Mouse (Mus musculus) midbrain, embryonic 15.5 days (tissue): ENCODE results near the gene Bcl7c. TPM values are rescaled to one million over a fixed set of nuclear protein-coding genes. Genes with fewer than 3 reads are reported as not detected.
A peak's percentile ranks its signal among the peaks of the same experiment; 100 is the strongest.

Experiments
- ATAC-seq: fragments of 200-750 bp; cut with Nextera tagmentation; replicated peaks from 2 replicates; pipeline ENCODE4 v1.8.0; 2017; ENCODE audit warnings: moderate TSS enrichment
- H3K27ac ChIP-seq: fragments of 300-500 bp; sonication (generic); 2 replicates; pipeline ENCODE4 v1.5.1; 2015; ENCODE audit warnings: mild to moderate bottlenecking, inconsistent platforms
- H3K27me3 ChIP-seq: fragments of 300-500 bp; sonication (generic); replicated peaks from 2 replicates; pipeline ENCODE4 v1.6.1; 2015; ENCODE audit warnings: inconsistent platforms
- H3K36me3 ChIP-seq: fragments of 300-500 bp; sonication (generic); replicated peaks from 2 replicates; pipeline ENCODE4 v1.6.1; 2015; ENCODE audit warnings: inconsistent platforms
- H3K4me1 ChIP-seq: fragments of 300-500 bp; sonication (generic); 2 replicates; pipeline ENCODE4 v1.6.1; 2015; ENCODE audit warnings: inconsistent platforms
- H3K4me2 ChIP-seq: fragments of 300-500 bp; sonication (generic); 2 replicates; pipeline ENCODE4 v1.6.1; 2015; ENCODE audit warnings: inconsistent platforms, mild to moderate bottlenecking, moderate library complexity
- H3K4me3 ChIP-seq: fragments of 300-500 bp; sonication (generic); 2 replicates; pipeline ENCODE4 v1.5.1; 2015; ENCODE audit warnings: mild to moderate bottlenecking, inconsistent platforms
- H3K9ac ChIP-seq: fragments of 300-500 bp; sonication (generic); 2 replicates; pipeline ENCODE4 v1.6.1; 2015; ENCODE audit warnings: mild to moderate bottlenecking, inconsistent platforms
- H3K9me3 ChIP-seq: fragments of 300-500 bp; sonication (generic); 2 replicates; pipeline ENCODE4 v1.6.1; 2016; ENCODE audit warnings: inconsistent platforms
- WGBS: fragments of 180-500 bp; shearing (Covaris S2); methylation state at CpG from one replicate; pipeline ENCODE4 v1.1.7; 2015; ENCODE audit warnings: mixed read lengths; 5-methylcytosine and 5-hydroxymethylcytosine counted together
- polyA plus RNA-seq: library from polyadenylated mRNA; unstranded; fragments of >200 nt; fragmentation: Nextera tagmentation; extraction: Ambion mirVana; gene quantifications from 2 replicates; pipeline ENCODE4 v1.2.1, GENCODE M21; 2015

Bcl7c gene
- polyA plus RNA-seq, 1 experiment from 2014 or later: 52.9 TPM

DNA sequence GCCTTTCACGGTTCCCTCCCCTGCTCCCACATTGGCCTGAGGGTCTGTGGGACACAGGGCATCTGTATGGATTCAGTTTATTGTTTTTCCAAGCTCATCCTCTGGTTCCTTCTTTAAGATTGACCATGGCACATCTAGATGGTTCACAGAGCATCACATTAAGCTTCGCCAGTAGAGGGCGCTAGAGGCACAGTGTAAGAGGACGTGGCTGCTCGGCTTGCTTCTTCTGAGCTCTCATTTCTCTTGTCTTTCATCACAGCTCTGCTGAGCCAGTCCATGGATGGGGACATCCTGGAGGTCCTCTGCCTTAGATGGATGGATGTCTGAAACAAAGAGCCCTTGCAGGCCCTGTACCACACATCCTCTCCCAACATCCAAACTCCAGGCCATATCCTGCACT is 33.8 kb downstream of the Bcl7c start:
- Histone ChIP-seq H3K9me3 (no peaks in the 10 kb centered on the region), H3K27me3 (no peaks in the 10 kb centered on the region), H3K4me1 (peaks cover 6% of the 10 kb centered on the region; the same call in 1 of the 2 replicates), H3K27ac (peak overlapping the region; percentile 66), H3K4me3 (no peak overlapping the region), H3K36me3 (no peaks in the 10 kb centered on the region; the same call in 1 of the 2 replicates), H3K4me2 (no peak overlapping the region), H3K9ac (peak overlapping the region; percentile 2; the same call in 1 of the 2 replicates)
- WGBS: 3% methylated on average over 5 of the region's 5 CpGs
- ATAC-seq: peak; percentile 63; the same call in 1 of the 2 replicates

GRCm38 (mm10) chr7:127672776-127673175 is 36.0 kb downstream of the Bcl7c start:
- ATAC-seq: no peak
- H3K9me3 ChIP-seq: no peaks in the 10 kb centered on the region
- H3K4me1 ChIP-seq: peaks cover 6% of the 10 kb centered on the region; the same call in 1 of the 2 replicates
- H3K9ac ChIP-seq: no peak overlapping the region
- peaks cover 4% of the 10 kb centered on the region; the same call in 1 of the 2 replicates for H3K36me3 ChIP-seq
- WGBS: 75% methylated on average over 4 of the region's 4 CpGs
- H3K27me3 ChIP-seq: no peaks in the 10 kb centered on the region
- H3K4me2 ChIP-seq: no peak overlapping the region
- H3K27ac ChIP-seq: no peak overlapping the region
- H3K4me3 ChIP-seq: no peak overlapping the region

- Histone ChIP-seq H3K4me3 (no peak overlapping the region), H3K36me3 (peaks cover 4% of the 10 kb centered on the region; the same call in 1 of the 2 replicates), H3K9me3 (no peaks in the 10 kb centered on the region), H3K4me1 (peaks cover 6% of the 10 kb centered on the region; the same call in 1 of the 2 replicates), H3K27me3 (no peaks in the 10 kb centered on the region), H3K27ac (no peak overlapping the region), H3K9ac (no peak overlapping the region), H3K4me2 (no peak overlapping the region)
- ATAC-seq: no peak
- 86% methylated on average over 11 of the region's 11 CpGs for WGBS
Observed at GRCm38 (mm10) chr7:127671880-127672774, 36.6 kb downstream of the Bcl7c start.

DNA sequence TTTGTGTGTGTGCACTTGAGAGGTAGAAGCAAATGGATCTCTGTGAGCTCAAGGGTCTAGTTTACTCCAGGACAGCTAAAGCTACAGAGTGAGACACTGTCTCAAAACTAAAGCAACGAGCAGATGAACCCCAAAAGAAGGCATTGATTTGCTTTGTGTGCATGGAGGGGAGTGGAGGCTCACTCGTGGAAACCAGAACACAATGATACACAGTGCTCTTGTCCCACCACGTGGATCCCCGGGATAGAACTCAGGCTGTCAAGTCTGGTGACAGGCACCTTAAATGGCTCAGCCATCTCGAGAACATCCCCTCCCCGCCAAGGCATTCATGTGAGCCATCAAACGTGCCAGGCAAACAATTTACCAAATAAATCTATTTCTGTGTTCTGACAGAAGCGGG is 41.6 kb downstream of the Bcl7c start:
- H3K27me3 ChIP-seq: no peaks in the 10 kb centered on the region

DNA sequence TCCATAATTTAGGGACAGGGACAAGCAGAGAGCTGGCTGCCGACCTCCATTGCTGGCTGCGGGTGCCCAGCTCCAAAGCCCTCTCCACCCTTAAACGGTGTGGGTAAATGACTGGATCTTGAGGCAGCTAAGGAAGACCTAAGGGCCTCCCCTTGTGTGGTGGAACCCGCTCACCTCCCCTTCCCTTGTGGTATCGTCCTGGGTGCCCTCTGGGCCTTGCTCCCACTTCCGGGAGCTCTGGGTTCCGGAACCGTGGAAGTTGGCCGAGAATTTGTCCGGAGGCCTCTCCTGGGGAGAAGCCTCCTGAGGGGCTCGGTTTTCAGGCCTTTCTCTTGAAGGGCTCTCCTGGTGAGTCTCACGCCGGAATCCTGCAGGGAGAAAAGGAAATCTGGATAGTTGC is 42.1 kb downstream of the Bcl7c start:
- WGBS: 89% methylated on average over 13 of the region's 13 CpGs
- H3K36me3 ChIP-seq: peaks cover 14% of the 10 kb centered on the region; the same call in 1 of the 2 replicates
- H3K4me2 ChIP-seq: no peak overlapping the region
- no peak overlapping the region for H3K9ac ChIP-seq
- no peak overlapping the region for H3K27ac ChIP-seq
- H3K9me3 ChIP-seq: no peaks in the 10 kb centered on the region
- no peak overlapping the region for H3K4me3 ChIP-seq
- ATAC-seq: no peak
- no peaks in the 10 kb centered on the region for H3K27me3 ChIP-seq
- no peaks in the 10 kb centered on the region for H3K4me1 ChIP-seq

More for the DNA sequence above, 41.6 kb downstream of the Bcl7c start:
- 81% methylated on average over 8 of the region's 8 CpGs for WGBS
- Histone ChIP-seq H3K4me3 (no peak overlapping the region), H3K27ac (no peak overlapping the region), H3K9me3 (no peaks in the 10 kb centered on the region), H3K4me2 (no peak overlapping the region), H3K36me3 (peaks cover 14% of the 10 kb centered on the region; the same call in 1 of the 2 replicates), H3K9ac (no peak overlapping the region), H3K4me1 (no peaks in the 10 kb centered on the region)
- no peak for ATAC-seq

DNA sequence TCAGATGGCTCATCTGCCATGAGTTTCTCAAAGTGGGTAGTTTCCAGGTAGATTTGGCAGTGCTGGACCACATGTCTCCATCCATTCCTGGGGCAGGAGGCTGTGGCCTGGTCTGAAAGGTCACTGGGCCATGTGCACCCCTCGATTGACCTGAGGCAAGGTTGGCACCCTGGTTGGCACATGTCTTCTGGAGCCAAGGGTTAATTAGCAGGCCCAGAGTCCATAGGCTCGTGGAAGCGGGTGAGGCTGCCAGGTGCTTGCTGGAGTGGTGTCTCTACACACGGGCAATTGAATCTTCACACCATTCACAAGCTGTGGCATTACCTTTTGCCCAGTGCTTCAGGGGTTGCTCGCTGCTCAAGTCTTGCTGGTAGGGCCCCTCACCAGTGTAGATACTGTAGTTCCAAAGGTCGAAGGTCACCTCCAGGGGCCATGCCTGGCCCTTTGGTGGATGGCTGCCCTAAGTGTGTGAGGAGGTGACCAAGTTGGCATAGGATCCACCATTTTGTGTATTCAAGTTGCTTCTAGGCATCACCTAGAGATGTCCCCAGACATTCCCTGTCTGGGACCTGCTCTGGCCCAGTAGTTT is 42.6 kb downstream of the Bcl7c start:
- Histone ChIP-seq H3K9ac (no peak overlapping the region), H3K9me3 (no peaks in the 10 kb centered on the region), H3K4me3 (no peak overlapping the region), H3K27me3 (no peaks in the 10 kb centered on the region), H3K27ac (no peak overlapping the region), H3K4me1 (no peaks in the 10 kb centered on the region), H3K4me2 (no peak overlapping the region), H3K36me3 (peaks cover 14% of the 10 kb centered on the region; the same call in 1 of the 2 replicates)
- no peak for ATAC-seq
- 94% methylated on average over 6 of the region's 6 CpGs for WGBS

DNA sequence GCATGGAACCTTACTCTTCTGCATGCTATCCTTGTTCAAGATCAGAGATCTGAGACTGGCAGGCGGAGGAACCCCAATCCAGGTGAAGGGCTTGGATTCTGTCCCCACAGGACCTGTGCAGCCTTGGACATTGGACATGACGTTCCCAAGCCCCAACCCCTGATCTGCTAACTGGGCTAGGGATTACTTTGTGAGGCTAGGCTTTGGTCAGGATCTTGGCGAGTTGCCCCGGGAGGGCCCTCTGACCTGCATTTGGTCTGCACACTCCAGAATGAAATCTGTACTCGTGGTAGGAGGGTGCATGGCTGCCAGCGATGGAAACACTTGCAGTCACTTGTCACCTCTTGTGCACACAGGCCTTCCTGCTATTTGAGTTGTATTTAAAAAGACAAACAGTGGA is 45.8 kb downstream of the Bcl7c start:
- H3K9ac ChIP-seq: no peak overlapping the region
- ATAC-seq: no peak
- no peaks in the 10 kb centered on the region for H3K9me3 ChIP-seq
- no peak overlapping the region for H3K4me3 ChIP-seq
- H3K36me3 ChIP-seq: peaks cover 11% of the 10 kb centered on the region; the same call in 1 of the 2 replicates
- no peaks in the 10 kb centered on the region for H3K4me1 ChIP-seq
- H3K27ac ChIP-seq: no peak overlapping the region
- H3K27me3 ChIP-seq: no peaks in the 10 kb centered on the region
- WGBS: 87% methylated on average over 6 of the region's 6 CpGs
- no peak overlapping the region for H3K4me2 ChIP-seq

GRCm38 (mm10) chr7:127661833-127662232 is 46.9 kb downstream of the Bcl7c start:
- no peak overlapping the region for H3K4me3 ChIP-seq
- no peak overlapping the region for H3K27ac ChIP-seq
- no peaks in the 10 kb centered on the region for H3K27me3 ChIP-seq
- no peak for ATAC-seq
- H3K36me3 ChIP-seq: peaks cover 11% of the 10 kb centered on the region; the same call in 1 of the 2 replicates
- no peaks in the 10 kb centered on the region for H3K4me1 ChIP-seq
- H3K4me2 ChIP-seq: no peak overlapping the region
- H3K9me3 ChIP-seq: no peaks in the 10 kb centered on the region
- 82% methylated on average over 6 of the region's 6 CpGs for WGBS
- H3K9ac ChIP-seq: no peak overlapping the region

- Histone ChIP-seq H3K27me3 (no peaks in the 10 kb centered on the region), H3K4me2 (no peak overlapping the region), H3K27ac (no peak overlapping the region), H3K36me3 (peaks cover 8% of the 10 kb centered on the region; the same call in 1 of the 2 replicates), H3K9ac (no peak overlapping the region), H3K4me3 (no peak overlapping the region), H3K4me1 (no peaks in the 10 kb centered on the region), H3K9me3 (no peaks in the 10 kb centered on the region)
- ATAC-seq: no peak
- WGBS: 86% methylated on average over 3 of the region's 3 CpGs
Observed at GRCm38 (mm10) chr7:127660882-127661281, 47.9 kb downstream of the Bcl7c start.

- Histone ChIP-seq H3K9me3 (no peaks in the 10 kb centered on the region), H3K4me3 (no peak overlapping the region), H3K36me3 (no peaks in the 10 kb centered on the region), H3K4me1 (0 out of 2 replicates have a peak, but pooled peaks cover 2% of the 10 kb centered on the region), H3K27ac (no peak overlapping the region), H3K4me2 (no peak overlapping the region), H3K27me3 (no peaks in the 10 kb centered on the region), H3K9ac (no peak overlapping the region)
- WGBS: 39% methylated on average over 4 of the region's 4 CpGs
- no peak for ATAC-seq
Observed at GRCm38 (mm10) chr7:127656946-127657345, 51.8 kb downstream of the Bcl7c start.

DNA sequence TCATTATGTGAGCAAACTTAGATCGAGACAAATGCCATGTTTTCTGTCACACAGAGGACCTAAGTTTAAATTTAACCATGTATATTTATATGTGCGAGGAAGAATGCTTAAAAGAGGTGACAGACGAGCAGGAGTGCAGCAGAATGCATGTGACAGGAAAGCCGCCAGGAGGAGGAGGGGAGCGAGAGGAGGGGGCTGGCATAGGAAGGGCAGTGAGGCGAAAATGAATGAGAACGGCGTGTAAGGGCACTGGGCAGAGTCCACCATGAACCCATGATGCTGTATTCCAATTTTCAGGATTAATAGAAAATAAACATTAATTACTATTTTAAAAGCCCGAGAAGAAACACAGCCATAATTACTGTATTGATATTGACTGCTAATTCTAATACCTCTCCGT is 54.4 kb downstream of the Bcl7c start:
- Histone ChIP-seq H3K36me3 (no peaks in the 10 kb centered on the region), H3K4me3 (no peak overlapping the region)
- 76% methylated on average over 10 of the region's 10 CpGs for WGBS

DNA sequence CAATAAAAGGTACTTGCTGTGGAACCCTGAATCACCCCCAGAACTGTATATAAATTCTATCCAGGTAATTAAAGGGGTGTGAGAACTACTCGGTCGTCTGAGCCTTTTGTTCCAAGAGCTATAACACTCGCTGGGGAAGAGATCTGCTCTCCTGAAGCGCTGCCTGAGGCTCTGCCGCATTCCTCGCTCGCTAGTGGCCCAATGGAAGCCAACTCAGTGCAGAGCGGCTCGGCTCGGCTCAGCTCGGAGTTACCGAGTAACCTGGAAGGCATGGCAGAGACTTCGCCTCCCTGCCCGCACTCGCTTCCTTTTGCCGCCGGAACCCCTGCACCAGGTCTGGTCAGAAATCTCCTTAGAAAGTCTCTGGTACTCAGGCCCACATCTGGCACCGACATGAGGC is 56.7 kb downstream of the Bcl7c start:
- Histone ChIP-seq H3K9me3 (no peaks in the 10 kb centered on the region), H3K36me3 (no peaks in the 10 kb centered on the region), H3K9ac (no peak overlapping the region), H3K4me1 (0 out of 2 replicates have a peak, but pooled peaks cover 3% of the 10 kb centered on the region), H3K27me3 (no peaks in the 10 kb centered on the region), H3K4me2 (peak overlapping the region; percentile 26; the same call in 1 of the 2 replicates), H3K27ac (no peak overlapping the region), H3K4me3 (no peak overlapping the region)
- no peak for ATAC-seq
- 17% methylated on average over 18 of the region's 18 CpGs for WGBS

More for the DNA sequence above, 54.4 kb downstream of the Bcl7c start:
- Histone ChIP-seq H3K4me1 (0 out of 2 replicates have a peak, but pooled peaks cover 3% of the 10 kb centered on the region), H3K27me3 (no peaks in the 10 kb centered on the region), H3K9me3 (no peaks in the 10 kb centered on the region), H3K9ac (no peak overlapping the region), H3K27ac (no peak overlapping the region), H3K4me2 (no peak overlapping the region)
- no peak for ATAC-seq
